Mouse (Mus musculus) C2C12 (cell line): ENCODE data around the gene Phlpp1. TPM values are rescaled to one million over a fixed set of nuclear protein-coding genes. Genes with fewer than 3 reads are reported as not detected.

Experiments used
- H3K27me3 ChIP-seq: one replicate; pipeline ENCODE4 v1.6.1; 2011; ENCODE audit not compliant: control insufficient read depth, insufficient read depth, insufficient read length
- H3K36me3 ChIP-seq: one replicate; pipeline ENCODE4 v1.6.1; 2011; ENCODE audit not compliant: control insufficient read depth, insufficient read depth
- H3K4me3 ChIP-seq: one replicate; pipeline ENCODE4 v1.5.1; 2011; ENCODE audit warnings: mild to moderate bottlenecking, control low read depth; ENCODE audit not compliant: poor library complexity, insufficient read depth, severe bottlenecking
- H3K79me2 ChIP-seq: one replicate; pipeline ENCODE4 v1.6.1; 2011; ENCODE audit not compliant: control insufficient read depth, insufficient read depth
- H3K79me3 ChIP-seq: one replicate; pipeline ENCODE4 v1.6.1; 2011; ENCODE audit warnings: low read depth, control low read depth
- H3ac ChIP-seq: one replicate; pipeline ENCODE3; 2011; ENCODE audit warnings: low read depth; ENCODE audit not compliant: control insufficient read depth, insufficient read length
- CEBPB ChIP-seq: IDR thresholded peaks from one replicate; pipeline ENCODE4 v1.6.1; 2011; ENCODE audit warnings: low read depth, mild to moderate bottlenecking, control low read depth, moderate library complexity
- CTCF ChIP-seq: IDR thresholded peaks from one replicate; pipeline ENCODE4 v1.5.1; 2011; ENCODE audit not compliant: control insufficient read depth, insufficient read depth, insufficient read length
- FOSL1 ChIP-seq: IDR thresholded peaks from one replicate; pipeline ENCODE4 v1.8.0; 2011; ENCODE audit warnings: mild to moderate bottlenecking, low read length; ENCODE audit not compliant: poor library complexity, insufficient read depth, severe bottlenecking
- MAX ChIP-seq: IDR thresholded peaks from one replicate; pipeline ENCODE4 v1.6.1; 2011; ENCODE audit warnings: mild to moderate bottlenecking, control low read depth
- MYOD1 ChIP-seq: IDR thresholded peaks from one replicate; pipeline ENCODE4 v1.6.1; 2011; ENCODE audit warnings: low read depth; ENCODE audit not compliant: control insufficient read depth, insufficient read length
- MYOG ChIP-seq: IDR thresholded peaks from one replicate; pipeline ENCODE4 v1.6.1; 2011; ENCODE audit not compliant: control insufficient read depth, insufficient read length; ENCODE audit errors: extremely low read depth
- USF1 ChIP-seq: IDR thresholded peaks from one replicate; pipeline ENCODE4 v1.6.1; 2011; ENCODE audit warnings: low read depth, mild to moderate bottlenecking, control low read depth, moderate library complexity
- polyA plus RNA-seq: library from polyadenylated mRNA; unstranded; fragments of >200 nt; fragmentation: generic; extraction: Trizol; gene quantifications from one replicate; pipeline ENCODE4 v1.2.1, GENCODE M21; 2012; ENCODE audit warnings: missing spikeins

The Phlpp1 gene
- polyA plus RNA-seq, 1 experiment, result 6.3 TPM

DNA sequence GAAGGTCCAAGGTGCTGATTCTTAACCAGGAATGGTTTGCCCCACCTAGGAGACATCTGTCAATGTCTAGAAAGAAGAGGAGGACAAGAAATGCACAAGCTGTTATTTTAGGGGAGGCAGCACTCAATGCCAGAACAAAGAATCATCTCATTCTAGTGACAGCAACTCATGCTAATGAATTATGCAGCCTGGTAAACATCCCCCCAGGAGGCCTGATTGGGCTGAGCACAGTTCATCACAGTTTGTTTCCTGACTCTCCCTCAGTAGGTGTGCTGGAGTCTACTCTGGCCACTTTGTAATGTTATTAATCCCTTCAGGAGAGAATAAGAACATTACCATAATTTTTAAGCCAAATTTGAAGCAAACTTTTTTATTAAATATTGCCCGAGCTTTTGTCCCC, 29.5 kb upstream of the Phlpp1 start:
- H3K79me3 ChIP-seq, result no peaks in the 10 kb centered on the region
- no peak overlapping the region for H3K4me3 ChIP-seq
- no peaks in the 10 kb centered on the region for H3K27me3 ChIP-seq
- no peak overlapping the region for H3ac ChIP-seq
- TF ChIP-seq MYOG (no peak), USF1 (no peak), CEBPB (no peak), MAX (no peak), FOSL1 (no peak), CTCF (no peak), MYOD1 (no peak)
- H3K36me3 ChIP-seq, result no peaks in the 10 kb centered on the region
- no peaks in the 10 kb centered on the region for H3K79me2 ChIP-seq

DNA sequence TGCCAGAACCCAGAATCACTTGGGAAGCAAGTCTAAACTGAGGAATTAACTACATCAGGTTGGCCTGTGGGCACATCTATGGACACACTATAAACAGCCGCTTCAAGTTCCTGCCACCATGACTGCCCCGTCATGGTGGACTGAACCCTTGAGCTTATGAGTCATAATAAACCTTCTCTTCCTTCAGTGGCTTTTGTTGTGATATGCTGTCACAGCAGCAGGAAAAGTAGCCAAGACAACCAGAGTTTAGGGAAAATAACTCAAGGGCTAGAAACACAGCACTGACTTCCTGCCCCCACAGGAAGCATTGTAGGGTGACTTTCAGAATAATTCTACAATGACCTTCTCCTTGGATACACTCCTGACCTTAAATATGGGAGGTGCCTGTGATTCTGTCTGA, 27.0 kb upstream of the Phlpp1 start:
- no peak overlapping the region for H3ac ChIP-seq
- no peaks in the 10 kb centered on the region for H3K79me3 ChIP-seq
- H3K36me3 ChIP-seq, result no peaks in the 10 kb centered on the region
- TF ChIP-seq MYOD1 (no peak), MYOG (no peak), FOSL1 (no peak), CTCF (no peak), CEBPB (no peak), MAX (no peak), USF1 (no peak)
- no peaks in the 10 kb centered on the region for H3K27me3 ChIP-seq
- H3K4me3 ChIP-seq, result no peak overlapping the region
- H3K79me2 ChIP-seq, result no peaks in the 10 kb centered on the region

DNA sequence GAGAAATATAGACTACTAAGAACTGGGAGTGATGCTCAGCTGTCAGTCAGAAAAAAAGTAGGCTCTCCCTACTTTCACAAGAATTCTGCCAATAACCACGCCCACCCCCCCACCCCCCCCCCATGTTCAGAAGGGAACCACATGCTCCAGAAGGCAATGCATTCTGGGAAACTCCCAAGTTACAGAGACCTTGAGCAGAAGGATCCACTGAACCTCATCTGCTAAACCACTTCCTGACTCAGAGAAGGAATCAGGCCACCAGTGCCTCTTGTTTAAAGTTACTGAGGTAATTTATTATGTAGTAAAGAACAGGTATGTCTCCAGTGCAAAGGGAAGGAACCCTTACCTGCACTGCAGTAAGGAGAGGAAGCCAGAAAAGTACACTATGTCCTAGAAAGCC, 26.5 kb upstream of the Phlpp1 start:
- no peak overlapping the region for H3ac ChIP-seq
- TF ChIP-seq MYOD1 (no peak), MAX (no peak), CTCF (no peak), FOSL1 (no peak), MYOG (no peak), USF1 (no peak), CEBPB (no peak)

DNA sequence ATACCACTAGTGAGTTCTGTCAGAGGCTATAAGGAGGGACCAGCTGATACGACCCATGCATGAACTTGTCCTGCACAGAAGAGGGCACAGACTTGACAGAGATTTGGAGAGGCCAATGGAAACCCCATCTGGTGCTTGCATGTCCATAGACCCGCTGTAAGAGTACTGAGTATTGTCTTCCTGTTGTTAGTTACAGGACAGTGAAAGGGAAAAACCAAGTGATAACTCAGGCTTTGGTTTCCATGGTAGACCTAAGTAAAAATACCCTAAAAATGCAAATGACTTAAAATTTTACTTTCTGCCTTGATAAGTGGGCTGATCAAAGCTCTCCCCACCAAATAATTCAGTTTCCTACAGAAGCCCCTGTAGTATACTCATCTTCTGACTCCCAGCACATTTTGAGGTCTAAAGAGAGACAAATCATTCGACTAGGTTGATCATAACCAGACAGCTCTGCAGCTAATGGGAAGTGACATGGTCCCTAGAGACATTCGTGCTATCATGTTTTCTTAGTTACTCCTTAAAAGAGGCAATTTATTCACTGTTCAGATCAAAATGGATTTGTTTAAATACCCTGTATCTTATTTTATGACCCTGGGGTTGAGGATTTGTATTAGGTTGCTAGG, 25.9 kb upstream of the Phlpp1 start:
- Histone ChIP-seq H3K4me3 (no peak overlapping the region), H3K79me3 (no peaks in the 10 kb centered on the region), H3K27me3 (no peaks in the 10 kb centered on the region), H3ac (no peak overlapping the region), H3K79me2 (no peaks in the 10 kb centered on the region), H3K36me3 (no peaks in the 10 kb centered on the region)
- TF ChIP-seq MYOG, result no peak

More for the DNA sequence above, 26.5 kb upstream of the Phlpp1 start:
- Histone ChIP-seq H3K79me2 (no peaks in the 10 kb centered on the region), H3K36me3 (no peaks in the 10 kb centered on the region), H3K4me3 (no peak overlapping the region), H3K79me3 (no peaks in the 10 kb centered on the region), H3K27me3 (no peaks in the 10 kb centered on the region)

DNA sequence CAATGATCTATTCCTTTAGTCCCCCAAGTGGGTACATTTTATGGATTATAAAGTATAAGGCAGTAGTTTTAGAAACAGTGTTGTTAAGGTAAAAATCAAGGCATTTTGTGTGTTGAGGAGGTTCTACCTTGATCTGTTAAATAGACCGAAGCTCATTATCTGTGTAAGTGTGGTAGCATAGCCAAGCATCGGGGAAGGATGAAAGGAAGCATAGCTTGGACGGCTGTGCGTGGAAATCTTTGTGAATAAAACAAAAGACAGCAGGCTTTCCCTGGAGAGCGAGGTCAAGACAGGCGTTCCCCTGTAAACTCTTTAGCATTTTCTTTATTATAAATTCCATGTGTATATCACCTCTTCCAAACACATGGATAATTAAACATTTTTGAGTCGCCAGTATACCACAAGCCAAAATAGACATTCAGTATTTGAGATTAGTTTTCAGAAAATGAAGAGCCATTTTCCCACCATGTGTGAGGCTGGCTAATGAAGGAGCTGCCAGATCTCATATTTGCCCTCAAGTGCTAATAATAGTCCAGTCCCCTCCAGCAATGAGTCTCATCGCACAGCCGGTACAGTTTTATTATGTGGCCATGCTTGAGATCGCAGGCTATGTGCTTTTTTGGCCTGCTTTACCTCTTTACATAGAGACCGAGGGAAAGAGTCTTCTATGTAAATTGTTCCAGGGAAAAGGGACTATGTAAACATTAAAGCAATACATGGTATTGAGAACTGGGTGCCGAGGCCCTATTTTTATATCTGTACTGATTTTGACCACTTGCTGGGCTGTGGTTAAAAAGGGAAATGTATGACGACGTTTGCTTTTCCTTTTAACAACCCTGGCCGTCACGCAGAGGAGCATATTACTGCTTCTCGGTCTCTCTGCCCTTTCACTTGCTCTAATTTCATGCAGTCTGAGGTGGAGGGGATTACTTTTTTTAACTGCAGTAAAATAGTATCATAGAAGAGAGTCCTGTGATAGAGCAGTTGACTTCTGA, 22.9 kb upstream of the Phlpp1 start:
- H3K79me3 ChIP-seq, result no peaks in the 10 kb centered on the region
- no peak overlapping the region for H3ac ChIP-seq
- no peak for TF ChIP-seq MYOG
- TF ChIP-seq MAX, result no peak
- no peak for TF ChIP-seq CEBPB
- no peak for TF ChIP-seq FOSL1
- no peak for TF ChIP-seq CTCF
- no peak for TF ChIP-seq MYOD1
- no peak for TF ChIP-seq USF1
- H3K27me3 ChIP-seq, result no peaks in the 10 kb centered on the region
- no peaks in the 10 kb centered on the region for H3K36me3 ChIP-seq
- H3K79me2 ChIP-seq, result no peaks in the 10 kb centered on the region
- no peak overlapping the region for H3K4me3 ChIP-seq
